Mouse (Mus musculus) liver (tissue): ENCODE measurements around the gene Proser3.

ENCODE experiments used
- DNase-seq: peaks from one replicate; pipeline ENCODE4 v3.0.0-alpha.2; 2020; ENCODE audit warnings: mixed read lengths

Gene Proser3

GRCm38 (mm10) chr7:30572969-30573368 lies 20.9 kb upstream of the Proser3 start:
- DNase-seq = no peak

GRCm38 (mm10) chr7:30572389-30572788 lies 20.3 kb upstream of the Proser3 start:
- no peak for DNase-seq

- DNase-seq = no peak
These were observed 15.5 kb upstream of the Proser3 start for GRCm38 (mm10) chr7:30567555-30567954.

GRCm38 (mm10) chr7:30566033-30566432 lies 13.9 kb upstream of the Proser3 start:
- DNase-seq = no peak

- no peak for DNase-seq
These were observed 13.0 kb upstream of the Proser3 start, which contains the start of gene Igflr1 for GRCm38 (mm10) chr7:30564970-30565571. Gene Igflr1, plus strand, starts transcription at chr7:30565427.

GRCm38 (mm10) chr7:30563906-30564280 lies 11.8 kb upstream of the Proser3 start:
- no peak for DNase-seq

- peak; percentile 97 for DNase-seq
These were observed 11.2 kb upstream of the Proser3 start, which contains the start of the genes U2af1l4, Gm49396 and Psenen for GRCm38 (mm10) chr7:30563117-30563905. Gene U2af1l4, plus strand, starts transcription at chr7:30563301. Gene Gm49396, plus strand, starts transcription at chr7:30563344. Gene Psenen, minus strand, starts transcription at chr7:30563627.

GRCm38 (mm10) chr7:30562526-30563116 lies 10.5 kb upstream of the Proser3 start:
- no peak for DNase-seq

- DNase-seq = no peak
These were observed 8.2 kb upstream of the Proser3 start for GRCm38 (mm10) chr7:30560296-30560695.

GRCm38 (mm10) chr7:30559443-30559954 lies 7.4 kb upstream of the Proser3 start, which contains the start of gene Lin37:
Gene Lin37, minus strand, starts transcription at chr7:30559838.
- peak; percentile 95 for DNase-seq

GRCm38 (mm10) chr7:30558656-30559442 lies 6.8 kb upstream of the Proser3 start:
- peak; percentile 56 for DNase-seq

- no peak for DNase-seq
These were observed 5.9 kb upstream of the Proser3 start for GRCm38 (mm10) chr7:30557901-30558514.

GRCm38 (mm10) chr7:30556894-30557536 lies 4.9 kb upstream of the Proser3 start:
- DNase-seq = no peak

GRCm38 (mm10) chr7:30553810-30554584 lies 1.9 kb upstream of the Proser3 start:
- no peak for DNase-seq

GRCm38 (mm10) chr7:30553021-30553589 lies 1.0 kb upstream of the Proser3 start:
- DNase-seq = peak; percentile 54

GRCm38 (mm10) chr7:30551445-30552101 lies 526 bp downstream of the Proser3 start:
- no peak for DNase-seq

- no peak for DNase-seq
These were observed 1.5 kb downstream of the Proser3 start for GRCm38 (mm10) chr7:30550603-30551002.

GRCm38 (mm10) chr7:30549880-30550279 lies 2.2 kb downstream of the Proser3 start:
- no peak for DNase-seq

GRCm38 (mm10) chr7:30544327-30544726 lies 7.8 kb downstream of the Proser3 start:
- DNase-seq = no peak

- DNase-seq = no peak
These were observed 11.5 kb downstream of the Proser3 start for GRCm38 (mm10) chr7:30540572-30540971.
